Mouse (Mus musculus): ENCODE results near the gene Ankrd55.

DNA sequence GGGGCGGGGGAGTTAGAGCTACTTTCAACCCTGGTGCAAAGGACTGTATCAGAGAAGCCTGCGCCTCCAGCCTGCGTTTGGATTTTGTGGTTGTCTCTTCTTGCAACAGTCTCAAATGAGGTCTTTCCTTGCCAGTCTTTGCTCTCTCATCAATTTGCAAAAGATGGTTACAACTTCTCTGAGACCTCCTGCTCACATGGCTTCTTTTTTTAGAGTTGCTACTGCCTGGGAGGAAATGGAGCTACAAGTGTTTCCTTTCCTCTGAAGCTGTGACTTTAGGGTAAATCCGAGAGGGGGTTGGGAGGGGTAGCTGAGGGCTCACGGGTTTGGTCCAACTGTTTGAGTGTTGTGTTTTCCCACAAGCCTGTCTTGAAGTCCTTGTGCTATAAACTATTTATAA lies 145.0 kb downstream of the Ankrd55 start:
- no peak for TF ChIP-seq CTCF (IDR thresholded peaks at IDR 0.05; ENCODE audit: low read depth)
- TF ChIP-seq EP300 (optimal IDR thresholded peaks at IDR 0.05) = no peak
